Mouse (Mus musculus) hematopoietic multipotent progenitor cell, adult 10-12 weeks (in vitro differentiated cells): ENCODE measurements around the gene Pik3ap1. TPM values are rescaled to one million over a fixed set of nuclear protein-coding genes. Genes with fewer than 3 reads are reported as not detected.

Experiments
- polyA plus RNA-seq: library from polyadenylated mRNA; stranded (reverse); fragments of >175 nt; gene quantifications from 2 replicates; pipeline ENCODE4 v1.2.3, GENCODE M21; 2012; ENCODE audit warnings: low replicate concordance

Pik3ap1 gene
- polyA plus RNA-seq: 52.0 and 66.1 TPM in 2 replicates

GRCm38 (mm10) chr19:41384922-41385508 is at the start of gene Pik3ap1:
Pik3ap1 (minus strand) TSS chr19:41385102.

GRCm38 (mm10) chr19:41263630-41264295 is 121.1 kb downstream of the Pik3ap1 start, which contains the start of gene Tm9sf3:
Tm9sf3 (minus strand) TSS chr19:41263997.

Other genes starting within 250 kb of the Pik3ap1 start
- gene Tll2, start 178.3 kb downstream of the Pik3ap1 start, polyA plus RNA-seq: not detected in 2 replicates
- 30.7 and 43.6 TPM in 2 replicates for gene Tm9sf3, start 121.1 kb downstream of the Pik3ap1 start, polyA plus RNA-seq
- 2.6 and 4.8 TPM in 2 replicates for gene Lcor, start 97.5 kb upstream of the Pik3ap1 start, polyA plus RNA-seq
- gene Gm340, start 197.3 kb upstream of the Pik3ap1 start, polyA plus RNA-seq: 1.1 and 3.1 TPM in 2 replicates